Mouse (Mus musculus): Measurements from ENCODE around the gene Plcb4. TPM values are rescaled to one million over a fixed set of nuclear protein-coding genes. Genes with fewer than 3 reads are reported as not detected.

Plcb4 gene
- total and polyA plus RNA-seq, 2 experiments from 2014 or later: 31.4 to 66.6 TPM

DNA sequence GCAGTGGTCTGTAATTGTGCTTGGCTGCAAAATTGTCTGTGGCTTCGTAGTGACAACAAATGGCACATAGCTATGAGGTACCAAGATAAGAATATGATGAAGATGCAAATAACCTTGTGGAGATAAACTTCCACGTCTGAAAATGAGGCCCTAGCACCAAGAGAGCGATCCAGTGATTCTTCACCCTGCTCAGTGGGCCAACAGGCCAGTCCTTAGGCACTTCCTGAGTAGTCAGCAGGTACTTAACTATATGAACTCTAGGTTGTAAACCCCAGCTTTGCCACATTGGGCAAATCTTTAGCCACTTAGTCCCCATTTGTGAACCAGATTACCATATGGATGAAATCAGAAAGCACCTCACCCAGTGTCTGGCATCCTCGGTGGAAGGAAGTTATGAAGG is 271.9 kb downstream of the Plcb4 start:
- no peak for TF ChIP-seq CTCF (IDR thresholded peaks at IDR 0.05)
- H3K4me2 ChIP-seq (ENCODE audit: low read depth, low read length, poor library complexity, severe bottlenecking): no peak overlapping the region
- ATAC-seq (ENCODE audit: low FRiP score) (no peak), DNase-seq (ENCODE audit: low spot score) (no peak)
- no peaks in the 10 kb centered on the region for H3K9me3 ChIP-seq (ENCODE audit: low read length)
- no peak overlapping the region for H3K27ac ChIP-seq (ENCODE audit: low read depth, low read length)
- H3K4me1 ChIP-seq (ENCODE audit: insufficient read depth, low read length): no peaks in the 10 kb centered on the region
- 91% methylated on average over 4 of the region's 4 CpGs for WGBS
- 0 out of 2 replicates have a peak, but pooled peaks cover 6% of the 10 kb centered on the region for H3K36me3 ChIP-seq (ENCODE audit: insufficient read depth, low read length)
- H3K9ac ChIP-seq (replicated peaks; ENCODE audit: low read length, poor library complexity, severe bottlenecking): no peak overlapping the region
- no peaks in the 10 kb centered on the region for H3K27me3 ChIP-seq (ENCODE audit: insufficient read depth, low read length)
- no peak overlapping the region for H3K4me3 ChIP-seq (ENCODE audit: low read depth, low read length)

DNA sequence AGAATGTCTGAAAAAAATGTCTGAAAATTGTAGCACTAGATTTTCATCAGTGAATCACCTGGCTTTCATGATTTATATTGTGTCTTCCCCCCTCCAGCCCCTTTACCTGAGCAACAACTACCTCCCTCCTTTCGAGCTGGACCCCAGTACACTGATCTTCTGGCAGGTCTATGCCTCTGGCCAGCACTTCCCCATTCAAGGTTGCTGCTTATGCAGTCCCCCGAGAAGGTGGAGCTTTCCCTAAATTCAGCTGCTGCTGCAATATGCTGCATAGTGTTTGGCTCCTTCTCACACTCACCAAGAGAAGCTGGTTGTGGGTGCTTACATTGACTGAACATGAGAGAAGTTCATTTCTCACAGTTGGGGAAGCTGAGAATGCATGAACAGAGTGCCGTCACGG is 273.8 kb downstream of the Plcb4 start:
- DNase-seq (ENCODE audit: low spot score) (no peak), ATAC-seq (ENCODE audit: low FRiP score) (no peak)
- no peak overlapping the region for H3K9ac ChIP-seq (replicated peaks; ENCODE audit: low read length, poor library complexity, severe bottlenecking)
- H3K4me3 ChIP-seq (ENCODE audit: low read depth, low read length): no peak overlapping the region
- H3K27ac ChIP-seq (ENCODE audit: low read depth, low read length): no peak overlapping the region
- H3K4me1 ChIP-seq (ENCODE audit: insufficient read depth, low read length): no peaks in the 10 kb centered on the region
- 96% methylated on average over 4 of the region's 4 CpGs for WGBS
- H3K27me3 ChIP-seq (ENCODE audit: insufficient read depth, low read length): no peaks in the 10 kb centered on the region
- 0 out of 2 replicates have a peak, but pooled peaks cover 6% of the 10 kb centered on the region for H3K36me3 ChIP-seq (ENCODE audit: insufficient read depth, low read length)
- TF ChIP-seq CTCF (IDR thresholded peaks at IDR 0.05): no peak
- H3K9me3 ChIP-seq (ENCODE audit: low read length): no peaks in the 10 kb centered on the region
- H3K4me2 ChIP-seq (ENCODE audit: low read depth, low read length, poor library complexity, severe bottlenecking): no peak overlapping the region

DNA sequence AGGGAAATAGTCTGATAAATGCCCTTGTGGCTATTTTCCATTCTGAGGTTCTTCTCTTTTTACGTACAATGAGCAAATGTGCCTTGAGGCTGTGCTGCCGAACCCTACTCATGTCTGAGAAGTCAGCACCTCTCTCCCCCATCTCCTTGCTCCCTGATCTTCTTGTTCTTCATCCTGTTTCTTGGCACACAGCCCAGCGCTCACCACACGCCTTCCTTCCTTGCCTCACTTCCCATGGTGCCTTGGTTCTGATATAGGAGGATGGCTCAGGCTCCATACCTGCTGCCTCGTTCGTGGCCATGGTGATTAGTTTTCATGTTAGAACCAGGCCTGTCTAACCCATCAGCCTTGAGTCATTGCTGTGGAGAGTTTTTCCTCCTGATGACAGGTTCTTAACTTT is 277.6 kb downstream of the Plcb4 start:
- DNase-seq (ENCODE audit: low spot score): no peak
- ATAC-seq (ENCODE audit: low FRiP score): no peak
- H3K4me1 ChIP-seq (ENCODE audit: insufficient read depth, low read length): no peaks in the 10 kb centered on the region

DNA sequence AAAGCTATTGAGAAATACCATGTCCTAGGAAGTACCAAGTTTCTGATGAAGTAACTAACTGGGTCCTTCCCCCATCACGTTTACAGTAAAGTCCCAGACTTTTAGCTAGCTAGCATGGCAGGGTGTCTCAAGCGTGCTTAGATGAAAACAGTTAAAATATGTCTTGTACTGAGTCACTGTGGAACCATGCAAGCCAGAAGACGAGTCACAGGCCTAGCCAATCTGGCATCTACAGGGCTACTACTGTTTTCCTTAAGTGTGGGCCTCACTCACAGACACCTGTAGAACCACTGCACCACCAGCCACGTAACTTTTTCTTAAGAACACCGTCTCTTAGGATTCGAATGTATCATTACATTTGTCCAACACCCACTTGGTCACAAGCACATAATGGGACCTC is 278.8 kb downstream of the Plcb4 start:
- no peak overlapping the region for H3K27ac ChIP-seq (ENCODE audit: low read depth, low read length)
- H3K4me3 ChIP-seq (ENCODE audit: low read depth, low read length): no peak overlapping the region
- H3K4me1 ChIP-seq (ENCODE audit: insufficient read depth, low read length): no peaks in the 10 kb centered on the region
- DNase-seq (ENCODE audit: low spot score) (no peak), ATAC-seq (ENCODE audit: low FRiP score) (no peak)
- H3K4me2 ChIP-seq (ENCODE audit: low read depth, low read length, poor library complexity, severe bottlenecking): no peak overlapping the region
- WGBS: 91% methylated on average over 6 of the region's 6 CpGs
- H3K9ac ChIP-seq (replicated peaks; ENCODE audit: low read length, poor library complexity, severe bottlenecking): no peak overlapping the region
- H3K27me3 ChIP-seq (ENCODE audit: insufficient read depth, low read length): no peaks in the 10 kb centered on the region
- peaks cover 7% of the 10 kb centered on the region; the same call in 1 of the 2 replicates for H3K36me3 ChIP-seq (ENCODE audit: insufficient read depth, low read length)
- TF ChIP-seq CTCF (IDR thresholded peaks at IDR 0.05): no peak
- no peaks in the 10 kb centered on the region for H3K9me3 ChIP-seq (ENCODE audit: low read length)

More for the DNA sequence above, 277.6 kb downstream of the Plcb4 start:
- H3K36me3 ChIP-seq (ENCODE audit: insufficient read depth, low read length): peaks cover 12% of the 10 kb centered on the region; the same call in 1 of the 2 replicates
- H3K27ac ChIP-seq (ENCODE audit: low read depth, low read length): no peak overlapping the region
- WGBS: 73% methylated on average over 6 of the region's 6 CpGs
- no peak for TF ChIP-seq CTCF (IDR thresholded peaks at IDR 0.05)
- H3K27me3 ChIP-seq (ENCODE audit: insufficient read depth, low read length): no peaks in the 10 kb centered on the region
- H3K9ac ChIP-seq (replicated peaks; ENCODE audit: low read length, poor library complexity, severe bottlenecking): no peak overlapping the region
- no peaks in the 10 kb centered on the region for H3K9me3 ChIP-seq (ENCODE audit: low read length)
- H3K4me3 ChIP-seq (ENCODE audit: low read depth, low read length): no peak overlapping the region
- no peak overlapping the region for H3K4me2 ChIP-seq (ENCODE audit: low read depth, low read length, poor library complexity, severe bottlenecking)

DNA sequence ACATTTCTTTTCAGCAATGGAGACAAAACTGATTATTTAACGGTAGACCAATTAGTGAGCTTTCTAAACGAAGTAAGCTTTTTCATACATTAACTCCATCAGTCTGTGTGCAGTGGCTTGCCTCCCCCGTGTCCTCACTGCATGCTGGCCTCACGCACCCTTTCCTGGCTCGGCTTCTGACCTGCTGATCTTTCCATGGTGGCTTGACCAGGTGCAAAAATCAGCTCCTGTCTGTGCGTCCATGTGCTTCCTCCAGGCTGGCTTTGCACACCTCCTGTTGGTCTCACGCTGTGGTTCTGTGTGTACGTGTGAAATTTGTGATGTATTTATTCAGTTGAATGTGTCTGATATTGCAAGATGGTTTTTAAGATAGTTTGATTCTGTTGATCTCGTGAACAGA is 281.1 kb downstream of the Plcb4 start:
- no peak for TF ChIP-seq CTCF (IDR thresholded peaks at IDR 0.05)
- 85% methylated on average over 9 of the region's 9 CpGs for WGBS
- H3K27me3 ChIP-seq (ENCODE audit: insufficient read depth, low read length): no peaks in the 10 kb centered on the region
- peaks cover 6% of the 10 kb centered on the region; the same call in 1 of the 2 replicates for H3K36me3 ChIP-seq (ENCODE audit: insufficient read depth, low read length)
- no peaks in the 10 kb centered on the region for H3K9me3 ChIP-seq (ENCODE audit: low read length)
- no peak for DNase-seq (ENCODE audit: low spot score)
- H3K9ac ChIP-seq (replicated peaks; ENCODE audit: low read length, poor library complexity, severe bottlenecking): no peak overlapping the region
- no peak for ATAC-seq (ENCODE audit: low FRiP score)
- no peak overlapping the region for H3K27ac ChIP-seq (ENCODE audit: low read depth, low read length)
- H3K4me1 ChIP-seq (ENCODE audit: insufficient read depth, low read length): no peaks in the 10 kb centered on the region
- H3K4me2 ChIP-seq (ENCODE audit: low read depth, low read length, poor library complexity, severe bottlenecking): no peak overlapping the region
- no peak overlapping the region for H3K4me3 ChIP-seq (ENCODE audit: low read depth, low read length)

DNA sequence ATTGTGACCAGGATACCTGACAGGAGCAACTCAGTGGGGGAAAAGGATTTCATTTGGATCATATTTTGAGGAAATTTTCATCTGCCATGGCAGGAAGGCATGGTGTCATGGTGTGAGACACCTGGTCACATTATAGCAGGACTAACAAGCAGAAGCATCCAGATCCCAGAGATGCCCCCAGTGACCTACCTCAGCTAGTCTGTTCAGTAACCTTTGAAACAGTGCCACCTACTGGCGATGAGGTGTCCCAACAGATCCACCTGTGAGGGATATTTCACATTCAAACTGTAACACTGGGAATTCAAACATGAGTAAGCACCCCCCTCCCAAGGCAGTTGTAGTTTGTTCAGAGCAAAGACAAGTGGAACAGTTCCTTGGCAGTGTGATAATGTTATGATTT is 289.0 kb downstream of the Plcb4 start:
- H3K9me3 ChIP-seq (ENCODE audit: low read length): no peaks in the 10 kb centered on the region
- no peak overlapping the region for H3K4me3 ChIP-seq (ENCODE audit: low read depth, low read length)
- no peak for ATAC-seq (ENCODE audit: low FRiP score)
- H3K9ac ChIP-seq (replicated peaks; ENCODE audit: low read length, poor library complexity, severe bottlenecking): no peak overlapping the region
- no peaks in the 10 kb centered on the region for H3K4me1 ChIP-seq (ENCODE audit: insufficient read depth, low read length)
- WGBS: 77% methylated on average over 1 of the region's 1 CpGs
- peak; percentile 25 for DNase-seq (ENCODE audit: low spot score)
- TF ChIP-seq CTCF (IDR thresholded peaks at IDR 0.05): peak; percentile 63
- H3K36me3 ChIP-seq (ENCODE audit: insufficient read depth, low read length): peaks cover 5% of the 10 kb centered on the region; the same call in 1 of the 2 replicates
- H3K27me3 ChIP-seq (ENCODE audit: insufficient read depth, low read length): no peaks in the 10 kb centered on the region
- H3K4me2 ChIP-seq (ENCODE audit: low read depth, low read length, poor library complexity, severe bottlenecking): no peak overlapping the region
- no peak overlapping the region for H3K27ac ChIP-seq (ENCODE audit: low read depth, low read length)
